ENCODE assay signal across 10 mouse cellular contexts in genomic region chr3:126609795-126610451, GRCm38 (mm10). TPM values are rescaled to one million over a fixed set of nuclear protein-coding genes. Genes with fewer than 3 reads are reported as not detected.
DNase-seq lines count a peak whose midpoint lies in the region; ATAC-seq and TF ChIP-seq lines count a peak whose summit lies in the region.
"Had no signal": no experiment of that assay in that cellular context is flagged by ENCODE, and none has a peak within 500 bp of the region (broad histone marks: within the 10 kb centered on the region; RNA-seq: fewer than 3 reads in every experiment).

No protein-coding gene starts in this region.

- peak; percentile 92 for ATAC-seq in intestine, embryonic 14.5 days (replicated peaks; ENCODE audit: low FRiP score, low TSS enrichment, low read depth)

- H3K79me2 ChIP-seq in heart, adult 2 months (replicated peaks; ENCODE audit: control insufficient read depth, insufficient read depth, low read length): peaks cover 3% of the 10 kb centered on the region

- no peak for TF ChIP-seq CTCF in heart, adult 2 months (IDR thresholded peaks at IDR 0.05)
- TF ChIP-seq CTCF in spleen, adult 2 months (IDR thresholded peaks at IDR 0.05; ENCODE audit: extremely low read depth, insufficient read depth, insufficient read length, insufficient replicate concordance): no peak

- peak overlapping the region; percentile 8; the same call in 1 of the 2 replicates for H3K27ac ChIP-seq in heart, adult 2 months
- H3K27ac ChIP-seq in spleen, adult 2 months (ENCODE audit: insufficient read depth, low read length): peak overlapping the region; percentile 81
- no peak overlapping the region; the same call in 1 of the 2 replicates for H3K27ac ChIP-seq in intestine, embryonic 14.5 days (ENCODE audit: low read depth)

- DNase-seq in heart, adult 2 months: no peak
- DNase-seq in heart, postnatal 25 days (ENCODE audit: low spot score): no peak
- no peak for DNase-seq in spleen, adult 2 months (ENCODE audit: low read depth in 1 of 2, low spot score in 2 of 2)
- no peak for DNase-seq in spleen, postnatal 14 days (ENCODE audit: low spot score in 2 of 2)
- DNase-seq in intestine, embryonic 14.5 days (ENCODE audit: low spot score): no peak
- peak; percentile 81 for DNase-seq in splenic B cell, adult 2 months (ENCODE audit: low read depth, low spot score)
- DNase-seq in layer of hippocampus, adult 8-10 months (ENCODE audit: low spot score in 2 of 2): no peak
- no peak for DNase-seq in frontal cortex, postnatal 10 days (ENCODE audit: low spot score in 2 of 2)
- DNase-seq: gastrocnemius, postnatal 10 days had no signal

- TF ChIP-seq EP300 in heart, adult 2 months (IDR thresholded peaks at IDR 0.05; ENCODE audit: insufficient read depth, low read depth, low read length): no peak

- H3K4me2 ChIP-seq in intestine, embryonic 14.5 days (ENCODE audit: low read length): no peak overlapping the region

- H3K9ac ChIP-seq in heart, adult 2 months (ENCODE audit: low read depth, low read length): peak overlapping the region; percentile 12; the same call in 1 of the 2 replicates
- H3K9ac ChIP-seq in intestine, embryonic 14.5 days (ENCODE audit: low read length): no peak overlapping the region

- 40% methylated on average over 14 of the region's 14 CpGs for WGBS in heart, adult 2 months
- WGBS in spleen, adult 2 months: 36% methylated on average over 14 of the region's 14 CpGs
- WGBS in intestine, embryonic 14.5 days: 71% methylated on average over 14 of the region's 14 CpGs

- intact Hi-C loops in heart, adult 2 months (cut with DNase I): loop anchor here (2.0 to 5.0 kb wide), 2 partner anchors 13 to 82 kb away; partner anchors contain the start of gene Camk2d
- intact Hi-C loops in heart, postnatal 25 days (cut with DNase I): loop anchor here (2.0 kb wide), 1 partner anchor 19 kb away; no protein-coding TSS in a partner anchor

- no peak for TF ChIP-seq POLR2A in heart, adult 2 months (IDR thresholded peaks at IDR 0.05; ENCODE audit: insufficient read depth, low read depth, low read length)
- no peak for TF ChIP-seq POLR2A in spleen, adult 2 months (IDR thresholded peaks at IDR 0.05; ENCODE audit: low read depth, low read length)

- peaks cover 43% of the 10 kb centered on the region for H3K36me3 ChIP-seq in heart, adult 2 months (ENCODE audit: control insufficient read depth, insufficient read depth, low read length)
- peaks cover 7% of the 10 kb centered on the region for H3K36me3 ChIP-seq in spleen, adult 2 months (ENCODE audit: control insufficient read depth, insufficient read depth, low read length)
- H3K36me3 ChIP-seq in intestine, embryonic 14.5 days (ENCODE audit: control insufficient read depth, insufficient read depth, low read length): no peaks in the 10 kb centered on the region
- no peaks in the 10 kb centered on the region for H3K36me3 ChIP-seq in splenic B cell, adult 2 months (ENCODE audit: control insufficient read depth, insufficient read depth, low read length, poor library complexity, severe bottlenecking)

- no peaks in the 10 kb centered on the region for H3K9me3 ChIP-seq in intestine, embryonic 14.5 days (ENCODE audit: control insufficient read depth, low read length)

- H3K4me3 ChIP-seq in heart, adult 2 months: no peak overlapping the region
- no peak overlapping the region for H3K4me3 ChIP-seq in spleen, adult 2 months (ENCODE audit: extremely low read depth, insufficient read depth, insufficient read length)
- no peak overlapping the region for H3K4me3 ChIP-seq in intestine, embryonic 14.5 days (ENCODE audit: low read depth, low read length)
- H3K4me3 ChIP-seq: megakaryocyte, embryonic 14.5 days had no signal

- H3K4me1 ChIP-seq in heart, adult 2 months (ENCODE audit: control insufficient read depth, insufficient read depth, low read length): peaks cover 28% of the 10 kb centered on the region
- H3K4me1 ChIP-seq in spleen, adult 2 months (ENCODE audit: control insufficient read depth, insufficient read depth, insufficient read length): peaks cover 34% of the 10 kb centered on the region; the same call in 1 of the 2 replicates
- H3K4me1 ChIP-seq in intestine, embryonic 14.5 days (replicated peaks; ENCODE audit: control insufficient read depth, insufficient read depth, low read length): peaks cover 13% of the 10 kb centered on the region

- H3K27me3 ChIP-seq in heart, adult 2 months (ENCODE audit: control insufficient read depth, insufficient read depth, low read length): no peaks in the 10 kb centered on the region
- H3K27me3 ChIP-seq in spleen, adult 2 months (ENCODE audit: control insufficient read depth, insufficient read depth, low read length): no peaks in the 10 kb centered on the region
- no peaks in the 10 kb centered on the region for H3K27me3 ChIP-seq in intestine, embryonic 14.5 days (replicated peaks; ENCODE audit: control insufficient read depth, insufficient read depth, low read length)
- no peaks in the 10 kb centered on the region for H3K27me3 ChIP-seq in splenic B cell, adult 2 months (ENCODE audit: control insufficient read depth, insufficient read depth, low read length, poor library complexity, severe bottlenecking)

RNA-seq across cellular contexts. Expression of gene Camk2d, which starts 13.8 kb away (rescaled TPM):
- 100 to 1,000 TPM; 131 to 133 TPM for total RNA-seq in heart, adult 2 months (2021)
- 135 and 218 TPM in 2 replicates for polyA plus RNA-seq in heart, adult 2 months (2012; rRNA removed)
- total RNA-seq in heart, postnatal 25 days (2021): 100 to 1,000 TPM; 150 to 154 TPM
- 43.4 and 54.7 TPM in 2 replicates for polyA plus RNA-seq in spleen, adult 2 months (2012; rRNA removed)
- polyA plus RNA-seq in intestine, embryonic 14.5 days (2014; fragmentation: Nextera tagmentation; extraction: Ambion mirVana): 45.8 and 47.0 TPM in 2 replicates
- total RNA-seq in layer of hippocampus, adult 8-10 months (2022): 10 to 100 TPM; 59.0 to 69.4 (median 60.4) TPM
